Mouse (Mus musculus): ENCODE measurements at regions not wholly inside any gene's neighbourhood (a gene's known extent, or its start where the extent isn't known, plus 50 kb on each side); places are given as distances from the start of the nearest gene placed in this dataset.

GRCm38 (mm10) chr2:173451993-173452481, 70.3 kb upstream of the 1700021F07Rik start:
- H3K4me1 ChIP-seq (replicated peaks; ENCODE audit: control insufficient read depth, insufficient read depth, low read length), result peaks cover 45% of the 10 kb centered on the region
- H3K36me3 ChIP-seq (ENCODE audit: control insufficient read depth, insufficient read depth, low read length), result no peaks in the 10 kb centered on the region
- H3K27me3 ChIP-seq (ENCODE audit: control insufficient read depth, insufficient read depth, low read length), result no peaks in the 10 kb centered on the region
- H3K4me3 ChIP-seq (ENCODE audit: control insufficient read depth, insufficient read depth, low read length), result no peak overlapping the region
- TF ChIP-seq POLR2A (IDR thresholded peaks at IDR 0.05; ENCODE audit: control insufficient read depth, extremely low read depth, insufficient read depth, low read length, poor library complexity) (no peak), CTCF (IDR thresholded peaks at IDR 0.05; ENCODE audit: borderline replicate concordance, control insufficient read depth, extremely low read depth, insufficient read depth, low read length, poor library complexity) (no peak)
- peak; percentile 43 for DNase-seq
- H3K27ac ChIP-seq (ENCODE audit: control insufficient read depth, insufficient read depth, low read length), result peak overlapping the region; percentile 48
- 9% methylated on average over 15 of the region's 15 CpGs for WGBS

GRCm38 (mm10) chr2:173452800-173453199, 69.6 kb upstream of the 1700021F07Rik start:
- no peaks in the 10 kb centered on the region for H3K27me3 ChIP-seq (ENCODE audit: control insufficient read depth, insufficient read depth, low read length)
- 81% methylated on average over 4 of the region's 4 CpGs for WGBS
- H3K36me3 ChIP-seq (ENCODE audit: control insufficient read depth, insufficient read depth, low read length), result no peaks in the 10 kb centered on the region
- TF ChIP-seq POLR2A (IDR thresholded peaks at IDR 0.05; ENCODE audit: control insufficient read depth, extremely low read depth, insufficient read depth, low read length, poor library complexity) (no peak), CTCF (IDR thresholded peaks at IDR 0.05; ENCODE audit: borderline replicate concordance, control insufficient read depth, extremely low read depth, insufficient read depth, low read length, poor library complexity) (no peak)
- no peak for DNase-seq
- peaks cover 45% of the 10 kb centered on the region for H3K4me1 ChIP-seq (replicated peaks; ENCODE audit: control insufficient read depth, insufficient read depth, low read length)
- H3K27ac ChIP-seq (ENCODE audit: control insufficient read depth, insufficient read depth, low read length), result peak overlapping the region; percentile 51; the same call in 1 of the 2 replicates
- H3K4me3 ChIP-seq (ENCODE audit: control insufficient read depth, insufficient read depth, low read length), result no peak overlapping the region

GRCm38 (mm10) chr2:173453569-173454405, 68.6 kb upstream of the 1700021F07Rik start:
- Histone ChIP-seq H3K4me3 (ENCODE audit: control insufficient read depth, insufficient read depth, low read length) (no peak overlapping the region), H3K4me1 (replicated peaks; ENCODE audit: control insufficient read depth, insufficient read depth, low read length) (peaks cover 40% of the 10 kb centered on the region), H3K27ac (ENCODE audit: control insufficient read depth, insufficient read depth, low read length) (no peak overlapping the region), H3K27me3 (ENCODE audit: control insufficient read depth, insufficient read depth, low read length) (no peaks in the 10 kb centered on the region), H3K36me3 (ENCODE audit: control insufficient read depth, insufficient read depth, low read length) (no peaks in the 10 kb centered on the region)
- WGBS, result 80% methylated on average over 14 of the region's 14 CpGs
- TF ChIP-seq POLR2A (IDR thresholded peaks at IDR 0.05; ENCODE audit: control insufficient read depth, extremely low read depth, insufficient read depth, low read length, poor library complexity), result no peak
- peak; percentile 90 for TF ChIP-seq CTCF (IDR thresholded peaks at IDR 0.05; ENCODE audit: borderline replicate concordance, control insufficient read depth, extremely low read depth, insufficient read depth, low read length, poor library complexity)
- DNase-seq, result peak; percentile 59

GRCm38 (mm10) chr2:173454741-173455140, 67.6 kb upstream of the 1700021F07Rik start:
- H3K27ac ChIP-seq (ENCODE audit: control insufficient read depth, insufficient read depth, low read length), result peak overlapping the region; percentile 49
- WGBS, result 85% methylated on average over 4 of the region's 4 CpGs
- no peak for TF ChIP-seq CTCF (IDR thresholded peaks at IDR 0.05; ENCODE audit: borderline replicate concordance, control insufficient read depth, extremely low read depth, insufficient read depth, low read length, poor library complexity)
- no peak for TF ChIP-seq POLR2A (IDR thresholded peaks at IDR 0.05; ENCODE audit: control insufficient read depth, extremely low read depth, insufficient read depth, low read length, poor library complexity)
- H3K27me3 ChIP-seq (ENCODE audit: control insufficient read depth, insufficient read depth, low read length), result no peaks in the 10 kb centered on the region
- DNase-seq, result no peak
- H3K4me1 ChIP-seq (replicated peaks; ENCODE audit: control insufficient read depth, insufficient read depth, low read length), result peaks cover 34% of the 10 kb centered on the region
- H3K36me3 ChIP-seq (ENCODE audit: control insufficient read depth, insufficient read depth, low read length), result no peaks in the 10 kb centered on the region
- no peak overlapping the region for H3K4me3 ChIP-seq (ENCODE audit: control insufficient read depth, insufficient read depth, low read length)

- DNase-seq, result peak; percentile 53
- no peaks in the 10 kb centered on the region for H3K27me3 ChIP-seq (ENCODE audit: control insufficient read depth, insufficient read depth, low read length)
- TF ChIP-seq CTCF (IDR thresholded peaks at IDR 0.05; ENCODE audit: borderline replicate concordance, control insufficient read depth, extremely low read depth, insufficient read depth, low read length, poor library complexity) (no peak), POLR2A (IDR thresholded peaks at IDR 0.05; ENCODE audit: control insufficient read depth, extremely low read depth, insufficient read depth, low read length, poor library complexity) (no peak)
- no peaks in the 10 kb centered on the region for H3K36me3 ChIP-seq (ENCODE audit: control insufficient read depth, insufficient read depth, low read length)
- peaks cover 33% of the 10 kb centered on the region for H3K4me1 ChIP-seq (replicated peaks; ENCODE audit: control insufficient read depth, insufficient read depth, low read length)
- 19% methylated on average over 12 of the region's 12 CpGs for WGBS
- H3K27ac ChIP-seq (ENCODE audit: control insufficient read depth, insufficient read depth, low read length), result peak overlapping the region; percentile 78
- H3K4me3 ChIP-seq (ENCODE audit: control insufficient read depth, insufficient read depth, low read length), result no peak overlapping the region
These were observed 67.2 kb upstream of the 1700021F07Rik start for GRCm38 (mm10) chr2:173455216-173455615.

GRCm38 (mm10) chr2:173456083-173456482, 66.3 kb upstream of the 1700021F07Rik start:
- WGBS, result 91% methylated on average over 7 of the region's 7 CpGs
- Histone ChIP-seq H3K36me3 (ENCODE audit: control insufficient read depth, insufficient read depth, low read length) (no peaks in the 10 kb centered on the region), H3K4me3 (ENCODE audit: control insufficient read depth, insufficient read depth, low read length) (no peak overlapping the region), H3K27ac (ENCODE audit: control insufficient read depth, insufficient read depth, low read length) (peak overlapping the region; percentile 78), H3K27me3 (ENCODE audit: control insufficient read depth, insufficient read depth, low read length) (no peaks in the 10 kb centered on the region), H3K4me1 (replicated peaks; ENCODE audit: control insufficient read depth, insufficient read depth, low read length) (peaks cover 33% of the 10 kb centered on the region)
- DNase-seq, result no peak
- TF ChIP-seq POLR2A (IDR thresholded peaks at IDR 0.05; ENCODE audit: control insufficient read depth, extremely low read depth, insufficient read depth, low read length, poor library complexity), result no peak
- peak; percentile 16; the same call in 1 of the 2 replicates for TF ChIP-seq CTCF (IDR thresholded peaks at IDR 0.05; ENCODE audit: borderline replicate concordance, control insufficient read depth, extremely low read depth, insufficient read depth, low read length, poor library complexity)

Data from thymus, adult 2 months (tissue).